Mouse (Mus musculus) T-cell, adult 66 days (primary cell): ENCODE data around the gene Mzt1. TPM values are rescaled to one million over a fixed set of nuclear protein-coding genes. Genes with fewer than 3 reads are reported as not detected.

ENCODE experiments used
- total RNA-seq, 2 experiments: library from RNA; stranded (reverse); gene quantifications; 3 replicates in 1 of 2; 4 replicates in 1 of 2; pipeline ENCODE4 v1.2.4; 2023

The Mzt1 gene
- 10 to 100 TPM; 26.8 to 29.8 TPM for total RNA-seq

GRCm38 (mm10) chr14:99046031-99046781 is at the start of gene Mzt1, which contains the start of gene Bora:
Gene Mzt1, minus strand, starts transcription at chr14:99046134.
Gene Bora, plus strand, starts transcription at chr14:99046222.

GRCm38 (mm10) chr14:98994218-98994617 is 51.7 kb downstream of the Mzt1 start, which contains the start of gene Rpl36a-ps1:
Gene Rpl36a-ps1, minus strand, starts transcription at chr14:98994318.

Other genes with a start within 250 kb of the Mzt1 start
- gene Rpl36a-ps1, start 51.8 kb downstream of the Mzt1 start, total RNA-seq: 1 to 10 TPM; 6.1 to 10.0 TPM
- 10 to 100 TPM; 15.1 to 19.4 TPM for gene Bora, start 88 bp upstream of the Mzt1 start, total RNA-seq
- 10 to 100 TPM; 20.2 to 26.7 TPM for gene Pibf1, start 53.3 kb upstream of the Mzt1 start, total RNA-seq
- 10 to 100 TPM; 30.7 to 41.4 TPM for gene Dis3, start 53.6 kb upstream of the Mzt1 start, total RNA-seq